Mouse (Mus musculus) neural tube, embryonic 13.5 days (tissue): Measurements from ENCODE around the gene Hs1bp3. TPM values are rescaled to one million over a fixed set of nuclear protein-coding genes. Genes with fewer than 3 reads are reported as not detected.

Source experiments
- ATAC-seq: fragments of 200-750 bp; cut with Nextera tagmentation; 2 replicates; pipeline ENCODE4 v1.8.0; 2017; ENCODE audit warnings: low read depth, mild to moderate bottlenecking, moderate TSS enrichment, moderate library complexity
- H3K27ac ChIP-seq: fragments of 300-500 bp; sonication (generic); replicated peaks from 2 replicates; pipeline ENCODE4 v1.5.1; 2015; ENCODE audit warnings: moderate library complexity, mild to moderate bottlenecking, inconsistent platforms
- H3K27me3 ChIP-seq: fragments of 300-500 bp; sonication (generic); 2 replicates; pipeline ENCODE4 v1.6.1; 2015; ENCODE audit warnings: mild to moderate bottlenecking, inconsistent platforms
- H3K36me3 ChIP-seq: fragments of 300-500 bp; sonication (generic); 2 replicates; pipeline ENCODE4 v1.6.1; 2015; ENCODE audit warnings: mild to moderate bottlenecking, inconsistent platforms
- H3K4me1 ChIP-seq: fragments of 300-500 bp; sonication (generic); replicated peaks from 2 replicates; pipeline ENCODE4 v1.6.1; 2015; ENCODE audit warnings: inconsistent platforms
- H3K4me2 ChIP-seq: fragments of 300-500 bp; sonication (generic); 2 replicates; pipeline ENCODE4 v1.6.1; 2015; ENCODE audit warnings: inconsistent platforms, mild to moderate bottlenecking, moderate library complexity
- H3K4me3 ChIP-seq: fragments of 300-500 bp; sonication (generic); 2 replicates; pipeline ENCODE4 v1.5.1; 2015; ENCODE audit warnings: mild to moderate bottlenecking, inconsistent platforms
- H3K9ac ChIP-seq: fragments of 300-500 bp; sonication (generic); 2 replicates; pipeline ENCODE4 v1.6.1; 2015; ENCODE audit warnings: moderate library complexity, mild to moderate bottlenecking, inconsistent platforms
- H3K9me3 ChIP-seq: fragments of 300-500 bp; sonication (generic); 2 replicates; pipeline ENCODE4 v1.6.1; 2016; ENCODE audit warnings: inconsistent platforms
- WGBS: fragments of 180-500 bp; shearing (Covaris S2); methylation state at CpG from one replicate; pipeline ENCODE4 v1.1.7; 2015; 5-methylcytosine and 5-hydroxymethylcytosine counted together
- polyA plus RNA-seq: library from polyadenylated mRNA; unstranded; fragments of >200 nt; fragmentation: Nextera tagmentation; extraction: Ambion mirVana; gene quantifications from 2 replicates; pipeline ENCODE4 v1.2.1, GENCODE M21; 2015

The Hs1bp3 gene
- polyA plus RNA-seq, 1 experiment from 2014 or later, result 11.3 TPM

GRCm38 (mm10) chr12:8295307-8295913 is 17.8 kb upstream of the Hs1bp3 start:
- no peaks in the 10 kb centered on the region for H3K9me3 ChIP-seq
- no peak overlapping the region for H3K4me3 ChIP-seq
- H3K4me1 ChIP-seq, result peaks cover 40% of the 10 kb centered on the region
- no peaks in the 10 kb centered on the region for H3K36me3 ChIP-seq
- no peak for ATAC-seq
- no peak overlapping the region for H3K27ac ChIP-seq
- WGBS, result 46% methylated on average over 6 of the region's 6 CpGs
- no peak overlapping the region for H3K4me2 ChIP-seq
- no peak overlapping the region for H3K9ac ChIP-seq
- H3K27me3 ChIP-seq, result peaks cover 71% of the 10 kb centered on the region

GRCm38 (mm10) chr12:8296154-8296553 is 17.1 kb upstream of the Hs1bp3 start:
- 86% methylated on average over 2 of the region's 2 CpGs for WGBS
- Histone ChIP-seq H3K27ac (no peak overlapping the region), H3K36me3 (no peaks in the 10 kb centered on the region), H3K4me1 (peaks cover 37% of the 10 kb centered on the region), H3K9me3 (no peaks in the 10 kb centered on the region), H3K4me2 (no peak overlapping the region), H3K9ac (no peak overlapping the region), H3K4me3 (no peak overlapping the region), H3K27me3 (peaks cover 78% of the 10 kb centered on the region)
- ATAC-seq, result no peak

- H3K27ac ChIP-seq, result no peak overlapping the region
- H3K9ac ChIP-seq, result 0 out of 2 replicates have a peak overlapping the region, but pooled peaks have one; percentile 53
- no peaks in the 10 kb centered on the region for H3K36me3 ChIP-seq
- H3K9me3 ChIP-seq, result no peaks in the 10 kb centered on the region
- peaks cover 94% of the 10 kb centered on the region for H3K27me3 ChIP-seq
- ATAC-seq, result 0 out of 2 replicates have a peak, but pooled peaks have one; percentile 21
- WGBS, result 4% methylated on average over 34 of the region's 34 CpGs
- peak overlapping the region; percentile 57 for H3K4me2 ChIP-seq
- H3K4me3 ChIP-seq, result peak overlapping the region; percentile 40
- H3K4me1 ChIP-seq, result peaks cover 40% of the 10 kb centered on the region
Observed at GRCm38 (mm10) chr12:8297586-8298214, 15.5 kb upstream of the Hs1bp3 start.

- no peaks in the 10 kb centered on the region for H3K36me3 ChIP-seq
- 0 out of 2 replicates have a peak, but pooled peaks have one; percentile 16 for ATAC-seq
- H3K4me1 ChIP-seq, result peaks cover 40% of the 10 kb centered on the region
- H3K27ac ChIP-seq, result no peak overlapping the region
- peaks cover 99% of the 10 kb centered on the region for H3K27me3 ChIP-seq
- peak overlapping the region; percentile 57 for H3K4me2 ChIP-seq
- H3K4me3 ChIP-seq, result peak overlapping the region; percentile 40
- H3K9me3 ChIP-seq, result no peaks in the 10 kb centered on the region
- peak overlapping the region; percentile 53; the same call in 1 of the 2 replicates for H3K9ac ChIP-seq
- 2% methylated on average over 82 of the region's 85 CpGs for WGBS
Observed at GRCm38 (mm10) chr12:8298361-8299142, 14.7 kb upstream of the Hs1bp3 start.

GRCm38 (mm10) chr12:8299143-8300110 is 13.8 kb upstream of the Hs1bp3 start:
- 6% methylated on average over 34 of the region's 34 CpGs for WGBS
- no peak overlapping the region for H3K4me3 ChIP-seq
- no peaks in the 10 kb centered on the region for H3K9me3 ChIP-seq
- H3K27ac ChIP-seq, result no peak overlapping the region
- no peak overlapping the region for H3K9ac ChIP-seq
- peaks cover 99% of the 10 kb centered on the region for H3K27me3 ChIP-seq
- ATAC-seq, result no peak
- peaks cover 40% of the 10 kb centered on the region for H3K4me1 ChIP-seq
- H3K36me3 ChIP-seq, result no peaks in the 10 kb centered on the region
- no peak overlapping the region for H3K4me2 ChIP-seq

GRCm38 (mm10) chr12:8300111-8300480 is 13.1 kb upstream of the Hs1bp3 start:
- Histone ChIP-seq H3K27me3 (peaks cover 98% of the 10 kb centered on the region), H3K27ac (no peak overlapping the region), H3K36me3 (no peaks in the 10 kb centered on the region), H3K9ac (no peak overlapping the region), H3K4me3 (no peak overlapping the region), H3K4me1 (peaks cover 40% of the 10 kb centered on the region), H3K4me2 (no peak overlapping the region), H3K9me3 (no peaks in the 10 kb centered on the region)
- no peak for ATAC-seq
- WGBS, result 10% methylated on average over 10 of the region's 10 CpGs

- H3K4me1 ChIP-seq, result peaks cover 37% of the 10 kb centered on the region
- no peak overlapping the region for H3K27ac ChIP-seq
- no peaks in the 10 kb centered on the region for H3K9me3 ChIP-seq
- H3K27me3 ChIP-seq, result peaks cover 98% of the 10 kb centered on the region
- WGBS, result 27% methylated on average over 5 of the region's 5 CpGs
- no peak overlapping the region for H3K9ac ChIP-seq
- no peak for ATAC-seq
- no peak overlapping the region for H3K4me2 ChIP-seq
- H3K4me3 ChIP-seq, result no peak overlapping the region
- no peaks in the 10 kb centered on the region for H3K36me3 ChIP-seq
Observed at GRCm38 (mm10) chr12:8300521-8300920, 12.7 kb upstream of the Hs1bp3 start.

- no peak; the same call in 1 of the 2 replicates for ATAC-seq
- Histone ChIP-seq H3K4me1 (peaks cover 36% of the 10 kb centered on the region), H3K9me3 (no peaks in the 10 kb centered on the region), H3K27me3 (peaks cover 98% of the 10 kb centered on the region), H3K4me2 (peak overlapping the region; percentile 69), H3K4me3 (peak overlapping the region; percentile 43), H3K9ac (peak overlapping the region; percentile 59), H3K27ac (no peak overlapping the region), H3K36me3 (no peaks in the 10 kb centered on the region)
- WGBS, result 3% methylated on average over 43 of the region's 46 CpGs
Observed at GRCm38 (mm10) chr12:8301011-8301814, 12.0 kb upstream of the Hs1bp3 start.

GRCm38 (mm10) chr12:8301841-8302431 is 11.3 kb upstream of the Hs1bp3 start, which contains the start of gene Gdf7:
Gdf7 (minus strand) TSS chr12:8301954.
- Histone ChIP-seq H3K4me1 (peaks cover 39% of the 10 kb centered on the region), H3K4me3 (peak within 1 kb of the TSS; percentile 43), H3K4me2 (peak within 1 kb of the TSS; percentile 69), H3K27me3 (peaks cover 94% of the 10 kb centered on the region), H3K27ac (no peak within 1 kb of the TSS), H3K9ac (peak within 1 kb of the TSS; percentile 59), H3K36me3 (no peaks in the 10 kb centered on the region), H3K9me3 (no peaks in the 10 kb centered on the region)
- WGBS, result 2% methylated on average over 36 of the region's 53 CpGs
- ATAC-seq, result peak; percentile 37

GRCm38 (mm10) chr12:8305258-8305657 is 8.0 kb upstream of the Hs1bp3 start:
- no peaks in the 10 kb centered on the region for H3K36me3 ChIP-seq
- H3K27me3 ChIP-seq, result peaks cover 68% of the 10 kb centered on the region
- no peak overlapping the region for H3K4me3 ChIP-seq
- no peak overlapping the region for H3K27ac ChIP-seq
- no peak overlapping the region for H3K9ac ChIP-seq
- no peak overlapping the region for H3K4me2 ChIP-seq
- WGBS, result 62% methylated on average over 2 of the region's 2 CpGs
- no peaks in the 10 kb centered on the region for H3K9me3 ChIP-seq
- no peak for ATAC-seq
- peaks cover 21% of the 10 kb centered on the region for H3K4me1 ChIP-seq
